ENCODE assay signal across 11 mouse cellular contexts in genomic region chr3:96451181-96451737, GRCm38 (mm10). TPM values are rescaled to one million over a fixed set of nuclear protein-coding genes. Genes with fewer than 3 reads are reported as not detected.
"Had no signal": no experiment of that assay in that cellular context is flagged by ENCODE, and none has a peak within 500 bp of the region (broad histone marks: within the 10 kb centered on the region; RNA-seq: fewer than 3 reads in every experiment).

No protein-coding gene starts in this region.

RNA-seq across cellular contexts. Expression of gene BC107364, which starts 0.8 kb away (rescaled TPM):
- total RNA-seq: layer of hippocampus, adult 18-20 months; layer of hippocampus, postnatal 36 days; left cerebral cortex, adult 8-10 months; left cerebral cortex, postnatal 25 days; monocyte, adult 5-6 weeks had no signal
- polyA plus RNA-seq: limb, embryonic 11.5 days; lung, adult 2 months; midbrain, embryonic 11.5 days; midbrain, embryonic 15.5 days; neural tube, embryonic 13.5 days; stomach, embryonic 14.5 days had no signal
